Mouse (Mus musculus) cortical plate, adult 2 months (tissue): ENCODE measurements around the gene Tyw3. TPM values are rescaled to one million over a fixed set of nuclear protein-coding genes. Genes with fewer than 3 reads are reported as not detected.

Source experiments
- H3K27ac ChIP-seq: fragments of 200-500 bp; 2 replicates; pipeline ENCODE4 v1.5.1; 2012; ENCODE audit warnings: low read length, control low read depth, inconsistent platforms; ENCODE audit not compliant: insufficient read depth
- H3K4me1 ChIP-seq: fragments of 200-500 bp; 2 replicates; pipeline ENCODE4 v1.6.1; 2011; ENCODE audit warnings: low read length; ENCODE audit not compliant: control insufficient read depth, insufficient read depth
- H3K4me3 ChIP-seq: fragments of 200-500 bp; 2 replicates; pipeline ENCODE4 v1.5.1; 2011; ENCODE audit warnings: mild to moderate bottlenecking, low read length, control low read depth; ENCODE audit not compliant: insufficient read depth
- CTCF ChIP-seq: fragments of 200-500 bp; IDR thresholded peaks from 2 replicates; pipeline ENCODE4 v1.5.1; 2011; ENCODE audit warnings: mild to moderate bottlenecking, control low read depth, low read length; ENCODE audit not compliant: insufficient read depth; ENCODE audit errors: extremely low read depth
- POLR2A ChIP-seq: fragments of 200-500 bp; IDR thresholded peaks from 2 replicates; pipeline ENCODE4 v1.6.1; 2011; ENCODE audit warnings: mild to moderate bottlenecking, low read length, control low read depth; ENCODE audit not compliant: insufficient read depth; ENCODE audit errors: extremely low read depth
- polyA plus RNA-seq: library from polyadenylated mRNA; depleted of rRNA; stranded (reverse); fragments of >200 nt; gene quantifications from 2 replicates; pipeline ENCODE4 v1.2.3, GENCODE M21; 2012; rRNA removed

Gene Tyw3
- polyA plus RNA-seq, 1 experiment, result 17.7 TPM

- Histone ChIP-seq H3K27ac (no peak overlapping the region), H3K4me3 (no peak overlapping the region), H3K4me1 (no peaks in the 10 kb centered on the region)
- TF ChIP-seq POLR2A, result no peak
Observed at GRCm38 (mm10) chr3:154536134-154536533, 60.8 kb downstream of the Tyw3 start.

DNA sequence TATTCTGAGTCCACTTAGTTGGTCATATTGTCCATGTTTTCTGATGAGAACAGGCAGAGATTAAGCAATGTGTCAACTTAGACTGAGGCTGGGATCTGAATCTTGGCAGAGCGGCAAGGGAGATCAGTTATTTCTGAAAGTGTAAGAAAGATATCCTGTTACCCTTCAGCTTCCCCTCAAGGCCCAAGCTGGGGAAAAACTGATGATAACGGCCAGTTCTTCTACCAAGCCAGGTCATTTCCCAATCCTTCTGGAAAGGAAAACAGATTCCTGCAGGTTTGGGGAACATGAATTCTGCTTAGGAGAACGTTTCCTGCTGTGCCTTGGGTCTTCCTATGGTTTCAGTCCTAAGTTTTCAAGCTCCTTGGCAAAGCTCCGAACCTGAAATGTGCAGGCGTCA lies 63.7 kb downstream of the Tyw3 start:
- TF ChIP-seq POLR2A, result no peak
- TF ChIP-seq CTCF, result no peak

DNA sequence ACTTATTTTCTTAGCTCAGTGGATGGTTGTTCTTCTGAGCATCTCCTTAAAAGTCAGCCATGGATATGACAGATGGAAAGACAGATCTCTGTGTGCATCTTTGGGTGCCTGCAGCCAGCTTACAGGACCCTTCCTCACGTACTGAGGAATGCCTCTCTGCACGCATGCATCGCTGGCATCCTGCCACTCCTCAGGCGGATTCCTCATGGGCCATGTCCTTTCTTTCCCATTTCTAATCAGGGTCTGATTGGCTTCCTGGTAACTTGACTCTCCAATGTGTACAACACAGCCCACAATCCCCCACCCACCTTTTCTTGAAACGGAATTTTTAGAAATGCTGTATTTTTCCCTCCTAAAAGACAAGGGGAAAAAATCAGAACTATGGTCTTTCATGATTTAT lies 67.9 kb downstream of the Tyw3 start:
- Histone ChIP-seq H3K4me3 (no peak overlapping the region), H3K4me1 (no peaks in the 10 kb centered on the region), H3K27ac (no peak overlapping the region)
- TF ChIP-seq POLR2A (no peak), CTCF (no peak)

More for the DNA sequence above, 63.7 kb downstream of the Tyw3 start:
- H3K4me1 ChIP-seq, result no peaks in the 10 kb centered on the region
- H3K27ac ChIP-seq, result no peak overlapping the region
- no peak overlapping the region for H3K4me3 ChIP-seq

DNA sequence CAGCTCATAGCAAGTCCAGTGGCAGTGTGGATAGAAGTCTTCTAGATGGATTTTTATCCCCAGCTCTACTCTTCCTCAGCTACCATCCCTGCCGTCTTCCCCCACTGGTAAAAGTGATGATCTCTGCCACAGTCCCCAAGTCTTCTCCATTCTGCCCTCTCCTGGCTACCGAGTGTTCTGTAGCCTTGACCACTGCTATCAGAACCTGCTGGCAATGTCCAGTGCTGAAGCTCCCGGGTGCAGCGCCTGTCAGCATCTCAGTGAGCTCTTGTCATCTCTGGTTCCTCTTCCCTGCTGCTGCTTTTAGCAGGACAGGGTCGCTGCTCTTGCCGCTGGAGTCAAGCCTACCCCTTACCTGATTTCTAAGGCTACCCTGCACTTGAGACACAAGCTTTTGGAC lies 70.3 kb downstream of the Tyw3 start:
- TF ChIP-seq CTCF (no peak), POLR2A (no peak)
- H3K4me3 ChIP-seq, result no peak overlapping the region
- H3K27ac ChIP-seq, result no peak overlapping the region
- no peaks in the 10 kb centered on the region for H3K4me1 ChIP-seq

Other genes starting within 250 kb of the Tyw3 start
- 12.9 and 13.5 TPM in 2 replicates for gene Cryz, start 393 bp downstream of the Tyw3 start, polyA plus RNA-seq
- 7.3 and 9.2 TPM in 2 replicates for gene Erich3, start 66.8 kb upstream of the Tyw3 start, polyA plus RNA-seq